Mouse (Mus musculus) liver, postnatal 0 days (tissue): ENCODE data around the gene Adamts4.

ENCODE experiments used
- CTCF ChIP-seq: sonication (generic); IDR thresholded peaks from 2 replicates; pipeline ENCODE4 v1.5.1; 2016; ENCODE audit warnings: antibody characterized with exemption, low read depth
- EP300 ChIP-seq: IDR thresholded peaks from 2 replicates; pipeline ENCODE4 v1.6.1; 2016; ENCODE audit warnings: antibody characterized with exemption, low read depth, mild to moderate bottlenecking

GRCm38 (mm10) chr1:171239992-171240744, 10.1 kb upstream of the Adamts4 start:
- TF ChIP-seq CTCF (no peak), EP300 (peak; percentile 85)
